Mouse (Mus musculus): ENCODE measurements around the gene Slc9a3r1.

GRCm38 (mm10) chr11:115195933-115196332 is 32.8 kb downstream of the Slc9a3r1 start:
- TF ChIP-seq CTCF (IDR thresholded peaks at IDR 0.05; ENCODE audit: low read depth): no peak
- TF ChIP-seq EP300 (IDR thresholded peaks at IDR 0.05; ENCODE audit: low read depth): no peak

Measured in liver, postnatal 0 days (tissue).